ENCODE assay signal across 8 mouse cellular contexts in genomic region chr6:37732385-37732784, GRCm38 (mm10).
DNase-seq lines count a peak whose midpoint lies in the region; ATAC-seq and TF ChIP-seq lines count a peak whose summit lies in the region.

No protein-coding gene starts in this region.

- H3K36me3 ChIP-seq in intestine, postnatal 0 days (ENCODE audit: control insufficient read depth, insufficient read depth) = no peaks in the 10 kb centered on the region

- H3K4me3 ChIP-seq in intestine, postnatal 0 days (ENCODE audit: low read depth, low read length) = no peak overlapping the region

- no peaks in the 10 kb centered on the region for H3K27me3 ChIP-seq in intestine, postnatal 0 days (replicated peaks; ENCODE audit: control insufficient read depth, insufficient read depth, low read length)

- TF ChIP-seq CTCF in intestine, postnatal 0 days (IDR thresholded peaks at IDR 0.05; ENCODE audit: low read depth) = no peak

- 0 out of 2 replicates have a peak overlapping the region, but pooled peaks have one; percentile 13 for H3K4me2 ChIP-seq in intestine, postnatal 0 days (replicated peaks; ENCODE audit: low read depth)

- 29% methylated on average over 10 of the region's 10 CpGs for WGBS in intestine, postnatal 0 days

- intact Hi-C loops in left cerebral cortex, postnatal 14 days (cut with DNase I) = no loop called here

- no peak overlapping the region for H3K27ac ChIP-seq in intestine, postnatal 0 days (ENCODE audit: low read depth, low read length)

- H3K9me3 ChIP-seq in intestine, postnatal 0 days (ENCODE audit: control insufficient read depth) = no peaks in the 10 kb centered on the region

- no peak for ATAC-seq in cerebellum, adult (ENCODE audit: insufficient number of reproducible peaks, low FRiP score, low TSS enrichment)
- ATAC-seq in intestine, postnatal 0 days = peak; percentile 83

- no peak overlapping the region for H3K9ac ChIP-seq in intestine, postnatal 0 days (ENCODE audit: low read depth, low read length)

- H3K4me1 ChIP-seq in intestine, postnatal 0 days (replicated peaks; ENCODE audit: control insufficient read depth, insufficient read depth, low read length) = no peaks in the 10 kb centered on the region

- peak; percentile 30 for DNase-seq in cerebellum, adult 11 months
- peak; percentile 42 for DNase-seq in cerebellum, adult 9-11 months
- peak; percentile 49 to 69 for DNase-seq in gastrocnemius, postnatal 4 days (ENCODE audit: low spot score in 2 of 2)
- peak; percentile 68 to 77 for DNase-seq in left cerebral cortex, postnatal 14 days (ENCODE audit: low spot score in 2 of 2)
- DNase-seq in mesoderm, embryonic 11.5 days (ENCODE audit: low read depth, low spot score) = peak; percentile 75
- DNase-seq in spleen, adult 12 weeks (ENCODE audit: low spot score) = peak; percentile 12

Comparison
In these comparisons a context has a peak if more than half of its experiments do, and no peak if none do; other contexts are left out.
1. DNase-seq: peak in every context shown above with its lines; median percentile 75 in mesoderm, embryonic 11.5 days; 72 in left cerebral cortex, postnatal 14 days; 59 in gastrocnemius, postnatal 4 days; 42 in cerebellum, adult 9-11 months; 30 in cerebellum, adult 11 months; 12 in spleen, adult 12 weeks.